Mouse (Mus musculus) cerebellum, adult 2 months (tissue): ENCODE data around the gene Trrap. TPM values are rescaled to one million over a fixed set of nuclear protein-coding genes. Genes with fewer than 3 reads are reported as not detected.

Source experiments
- DNase-seq, 2 experiments: peaks; one replicate each; pipeline ENCODE4 v3.0.0; 2021
- H3K27ac ChIP-seq: fragments of 200-500 bp; 2 replicates; pipeline ENCODE4 v1.5.1; 2012; ENCODE audit warnings: low read length, control low read depth, inconsistent platforms; ENCODE audit not compliant: insufficient read depth
- H3K27me3 ChIP-seq: fragments of 200-500 bp; 2 replicates; pipeline ENCODE4 v1.6.1; 2012; ENCODE audit warnings: inconsistent platforms, mild to moderate bottlenecking, low read length, moderate library complexity; ENCODE audit not compliant: control insufficient read depth, insufficient read depth
- H3K4me1 ChIP-seq: fragments of 200-500 bp; 2 replicates; pipeline ENCODE4 v1.6.1; 2011; ENCODE audit warnings: low read length; ENCODE audit not compliant: control insufficient read depth, insufficient read depth
- H3K4me3 ChIP-seq: fragments of 200-500 bp; replicated peaks from 2 replicates; pipeline ENCODE3; 2011; ENCODE audit warnings: mild to moderate bottlenecking, low read depth, low read length, control low read depth; ENCODE audit not compliant: insufficient read depth
- CTCF ChIP-seq: fragments of 200-500 bp; IDR thresholded peaks from 2 replicates; pipeline ENCODE4 v1.5.1; 2011; ENCODE audit warnings: low read depth, mild to moderate bottlenecking, control low read depth, low read length, moderate library complexity, borderline replicate concordance; ENCODE audit not compliant: insufficient read depth
- POLR2A ChIP-seq: fragments of 200-500 bp; IDR thresholded peaks from 2 replicates; pipeline ENCODE4 v1.6.1; 2011; ENCODE audit warnings: low read length, control low read depth, borderline replicate concordance; ENCODE audit not compliant: insufficient read depth
- WGBS: fragments of 180-500 bp; shearing (Covaris S2); methylation state at CpG from one replicate; pipeline ENCODE4 v1.1.7; 2018; 5-methylcytosine and 5-hydroxymethylcytosine counted together
- polyA plus RNA-seq: library from polyadenylated mRNA; depleted of rRNA; stranded (reverse); fragments of >200 nt; gene quantifications from 2 replicates; pipeline ENCODE4 v1.2.3, GENCODE M21; 2012; rRNA removed

Trrap gene
- polyA plus RNA-seq, 1 experiment = 128 TPM

DNA sequence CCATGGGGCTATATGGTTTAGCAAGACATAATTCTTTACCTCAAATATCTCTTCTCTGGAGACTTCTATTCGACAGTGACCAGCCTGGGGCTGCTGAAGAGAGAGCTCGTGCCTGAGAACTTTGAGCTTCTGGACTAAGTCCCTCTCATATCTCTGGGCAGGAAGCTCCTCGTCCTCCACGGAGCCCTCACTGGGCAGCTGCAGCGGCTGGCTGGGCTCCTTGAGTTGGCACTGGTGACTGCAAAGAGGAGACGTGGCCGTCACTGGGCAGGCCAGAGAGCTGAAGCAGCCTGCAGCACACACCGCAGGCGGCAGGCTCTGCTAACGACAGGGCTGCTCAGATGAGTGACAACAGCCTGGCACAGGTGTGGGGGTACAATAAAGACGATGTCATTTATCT, 123.7 kb downstream of the Trrap start:
- Histone ChIP-seq H3K4me3 (no peak overlapping the region), H3K27me3 (no peaks in the 10 kb centered on the region), H3K27ac (no peak overlapping the region), H3K4me1 (no peaks in the 10 kb centered on the region)
- WGBS = 24% methylated on average over 11 of the region's 11 CpGs
- DNase-seq = no peak
- TF ChIP-seq CTCF = no peak

DNA sequence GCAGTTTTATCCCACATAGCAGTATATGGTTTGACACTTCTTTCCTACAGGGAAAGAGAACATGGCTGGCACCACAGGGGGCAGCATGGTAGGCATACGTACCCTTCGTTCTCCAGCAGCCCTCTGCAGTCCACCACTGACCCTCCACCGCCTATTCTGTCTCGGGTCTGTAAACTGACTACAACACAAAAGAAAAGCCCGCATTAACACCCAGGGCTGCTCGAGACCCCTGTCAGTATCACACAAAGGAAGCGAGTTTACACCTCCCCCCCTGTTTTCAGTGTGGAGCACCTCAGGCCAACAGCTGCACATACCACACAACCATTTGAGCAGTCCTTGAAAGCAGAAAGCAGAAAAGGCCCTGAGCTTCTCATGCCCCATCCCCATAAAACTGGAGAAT, 130.3 kb downstream of the Trrap start:
- H3K27me3 ChIP-seq = no peaks in the 10 kb centered on the region
- H3K4me3 ChIP-seq = no peak overlapping the region
- no peak overlapping the region for H3K27ac ChIP-seq
- 59% methylated on average over 7 of the region's 7 CpGs for WGBS
- no peaks in the 10 kb centered on the region for H3K4me1 ChIP-seq
- DNase-seq = no peak
- TF ChIP-seq POLR2A (no peak), CTCF (no peak)

DNA sequence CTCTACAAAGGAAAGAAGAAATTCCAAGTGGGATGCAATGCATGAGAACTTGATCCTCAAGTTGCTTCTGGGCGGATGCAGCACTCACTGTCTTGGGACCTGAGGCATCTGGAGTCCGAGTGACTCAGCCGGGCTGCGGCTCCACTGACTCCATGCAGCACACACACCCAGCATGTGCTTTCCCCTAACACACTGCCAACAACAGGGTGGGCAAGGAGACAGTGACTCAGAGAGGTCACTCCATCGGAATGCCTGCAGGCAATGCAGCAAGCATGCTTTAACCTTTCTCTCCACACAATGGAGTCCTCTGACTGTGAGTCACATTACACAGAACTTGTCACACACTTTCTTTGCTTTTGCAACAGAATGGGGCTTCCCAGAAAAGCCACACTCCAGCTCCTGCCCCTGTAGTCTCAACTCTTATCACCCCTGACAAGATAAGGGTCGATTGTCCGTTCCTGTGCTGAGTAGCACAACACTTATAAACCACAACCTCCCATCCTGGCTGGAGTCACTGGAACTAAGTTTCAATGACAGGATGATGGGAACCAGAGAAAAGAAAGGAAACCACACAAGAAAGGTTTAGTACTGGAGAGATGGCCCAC, 131.0 kb downstream of the Trrap start:
- DNase-seq = no peak
- H3K4me3 ChIP-seq = no peak overlapping the region
- H3K4me1 ChIP-seq = no peaks in the 10 kb centered on the region
- no peaks in the 10 kb centered on the region for H3K27me3 ChIP-seq
- TF ChIP-seq CTCF (no peak), POLR2A (no peak)
- WGBS = 50% methylated on average over 7 of the region's 7 CpGs
- no peak overlapping the region for H3K27ac ChIP-seq

DNA sequence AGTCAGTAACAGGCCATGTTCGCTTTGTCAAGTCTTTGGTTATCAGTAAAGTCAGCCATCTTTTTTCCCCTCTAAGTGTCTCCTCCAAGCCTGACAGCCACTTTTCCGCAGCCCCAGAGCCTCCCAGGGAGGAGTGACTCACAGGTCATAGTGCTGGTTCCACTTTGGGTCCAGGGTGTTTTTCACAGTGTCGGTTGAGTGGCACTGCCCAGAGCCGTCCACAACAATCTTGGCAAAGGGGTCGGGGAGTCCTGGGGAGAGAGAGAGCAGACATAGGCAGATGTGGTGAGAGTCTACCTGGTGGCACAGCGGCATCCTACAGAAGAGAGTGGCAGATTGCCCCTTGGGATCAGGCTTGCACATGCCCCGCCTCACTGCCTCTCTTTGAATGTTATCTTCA, 133.5 kb downstream of the Trrap start:
- no peaks in the 10 kb centered on the region for H3K27me3 ChIP-seq
- no peaks in the 10 kb centered on the region for H3K4me1 ChIP-seq
- no peak overlapping the region for H3K27ac ChIP-seq
- WGBS = 63% methylated on average over 7 of the region's 7 CpGs
- no peak for DNase-seq
- no peak overlapping the region for H3K4me3 ChIP-seq
- TF ChIP-seq CTCF = no peak
- no peak for TF ChIP-seq POLR2A

DNA sequence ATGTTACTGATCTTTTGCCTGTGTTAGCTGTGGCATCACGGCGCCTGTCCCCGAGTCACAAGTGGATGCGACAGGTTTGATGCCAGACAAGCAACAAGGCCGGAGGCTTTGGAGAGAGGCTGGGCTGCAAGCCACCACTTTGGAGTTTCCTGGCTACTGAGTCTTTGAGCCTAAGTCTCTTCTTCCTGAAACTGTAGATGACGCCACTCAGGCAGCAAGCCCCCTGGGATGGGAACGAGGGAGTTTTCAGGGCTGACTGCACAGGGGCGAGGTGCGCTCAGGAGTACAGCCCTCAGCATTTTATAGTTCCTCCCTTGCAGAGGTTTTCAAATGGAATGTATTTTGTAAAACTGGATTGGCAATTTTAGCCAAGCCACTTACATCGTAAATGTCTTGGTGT, 134.3 kb downstream of the Trrap start:
- no peak for DNase-seq
- H3K4me3 ChIP-seq = no peak overlapping the region
- WGBS = 62% methylated on average over 10 of the region's 10 CpGs

DNA sequence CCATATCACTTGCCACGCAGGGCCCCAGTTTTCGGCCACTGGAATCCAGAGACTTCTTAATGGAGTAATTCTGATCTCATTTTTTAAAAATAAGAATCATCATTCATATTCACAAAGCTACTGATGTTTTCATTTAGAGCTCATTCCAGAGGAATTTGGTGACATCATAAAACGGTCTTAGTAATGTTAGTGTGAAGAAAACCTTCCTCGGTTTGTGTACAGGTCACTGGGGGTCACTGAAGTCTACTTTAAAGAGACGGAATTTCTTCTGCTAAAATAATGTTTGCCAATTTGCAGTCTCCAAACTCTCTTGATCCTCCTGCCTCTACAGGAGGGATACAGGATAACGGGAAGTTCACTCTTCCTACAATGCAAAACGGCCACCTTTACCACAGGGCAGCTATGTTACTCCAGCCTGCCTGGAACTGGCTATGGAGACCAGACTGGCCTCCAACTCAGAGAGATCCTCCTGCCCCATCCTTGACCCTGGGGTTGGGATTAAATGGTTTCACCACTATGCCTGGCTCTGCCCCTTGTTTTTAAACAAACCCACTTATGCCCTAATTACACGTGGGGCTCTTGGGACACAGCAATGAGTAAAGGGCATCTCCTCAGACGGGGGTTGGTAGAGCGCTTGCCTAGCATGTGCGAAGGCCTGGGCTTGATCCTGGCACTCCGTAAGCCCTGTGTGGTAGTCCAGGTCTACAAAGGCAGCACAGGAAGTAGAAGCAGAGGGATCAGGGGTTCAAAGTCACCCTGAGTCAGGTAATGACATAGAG, 137.0 kb downstream of the Trrap start:
- Histone ChIP-seq H3K27me3 (no peaks in the 10 kb centered on the region), H3K4me3 (no peak overlapping the region), H3K4me1 (no peaks in the 10 kb centered on the region; the same call in 1 of the 2 replicates), H3K27ac (no peak overlapping the region)
- DNase-seq = no peak
- TF ChIP-seq POLR2A = no peak
- no peak for TF ChIP-seq CTCF
- WGBS = 89% methylated on average over 12 of the region's 12 CpGs

More for the DNA sequence above, 134.3 kb downstream of the Trrap start:
- H3K4me1 ChIP-seq = no peaks in the 10 kb centered on the region; the same call in 1 of the 2 replicates
- no peak overlapping the region for H3K27ac ChIP-seq
- TF ChIP-seq CTCF (no peak), POLR2A (no peak)
- H3K27me3 ChIP-seq = no peaks in the 10 kb centered on the region

DNA sequence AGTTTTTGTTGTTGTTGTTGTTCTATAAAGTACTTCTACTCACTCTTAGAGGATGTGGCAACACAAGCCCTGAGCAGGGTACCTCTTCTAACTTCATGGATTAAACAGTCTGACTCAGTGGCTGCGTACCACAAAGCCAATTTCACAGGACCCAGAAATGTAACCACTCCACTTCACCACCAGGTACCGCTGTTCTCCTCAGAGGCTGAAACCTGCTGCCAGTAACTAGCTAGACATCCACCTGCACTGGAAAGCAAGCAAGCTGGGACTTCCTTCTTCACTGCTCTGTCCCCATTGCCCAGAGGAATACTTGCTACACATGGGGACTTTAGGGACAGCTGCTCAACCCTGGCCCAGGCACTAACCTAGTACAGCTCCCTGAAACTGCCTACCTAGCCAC, 140.1 kb downstream of the Trrap start:
- Histone ChIP-seq H3K27ac (no peak overlapping the region), H3K27me3 (no peaks in the 10 kb centered on the region), H3K4me3 (no peak overlapping the region), H3K4me1 (peaks cover 6% of the 10 kb centered on the region)
- 72% methylated on average over 2 of the region's 2 CpGs for WGBS
- no peak for DNase-seq
- TF ChIP-seq POLR2A (no peak), CTCF (peak; percentile 49)

Other genes starting within 250 kb of the Trrap start
- 4.8 and 5.3 TPM in 2 replicates for gene Nptx2, start 221.8 kb upstream of the Trrap start, polyA plus RNA-seq
- 159 and 178 TPM in 2 replicates for gene Tmem130, start 5.9 kb upstream of the Trrap start, polyA plus RNA-seq
- 21.6 and 21.9 TPM in 2 replicates for gene Smurf1, start 198.1 kb downstream of the Trrap start, polyA plus RNA-seq